Mouse (Mus musculus) olfactory bulb, adult 2 months (tissue): Measurements from ENCODE around the gene Nhsl1.

ENCODE experiments used
- CTCF ChIP-seq: fragments of 200-500 bp; IDR thresholded peaks from 2 replicates; pipeline ENCODE4 v1.5.1; 2012; ENCODE audit warnings: low read depth, mild to moderate bottlenecking, low read length, moderate library complexity; ENCODE audit not compliant: insufficient read depth
- POLR2A ChIP-seq: fragments of 200-500 bp; IDR thresholded peaks from 2 replicates; pipeline ENCODE4 v1.6.1; 2012; ENCODE audit warnings: mild to moderate bottlenecking, low read depth, low read length, moderate library complexity; ENCODE audit not compliant: insufficient read depth

- TF ChIP-seq POLR2A (no peak), CTCF (no peak)
Measured at GRCm38 (mm10) chr10:18488239-18488803, 169.5 kb downstream of the Nhsl1 start.
